Comparison of ENCODE assay signal across 8 mouse cellular contexts in genomic region chr6:83136881-83137575, GRCm38 (mm10). TPM values are rescaled to one million over a fixed set of nuclear protein-coding genes. Genes with fewer than 3 reads are reported as not detected.
DNase-seq lines count a peak whose midpoint lies in the region; ATAC-seq and TF ChIP-seq lines count a peak whose summit lies in the region.

No protein-coding gene starts in this region.

- ATAC-seq in embryonic facial prominence, embryonic 12.5 days (ENCODE audit: insufficient number of reproducible peaks, insufficient read depth, low FRiP score, low TSS enrichment): peak; percentile 85
- peak; percentile 80 for ATAC-seq in heart, embryonic 16.5 days (replicated peaks; ENCODE audit: extremely low read depth, insufficient read depth, low FRiP score)
- peak; percentile 41; the same call in 1 of the 2 replicates for ATAC-seq in megakaryocyte-erythroid progenitor cell, adult 5-6 weeks (replicated peaks; ENCODE audit: low FRiP score, low TSS enrichment, poor library complexity, severe bottlenecking)

- H3K4me1 ChIP-seq in spleen, adult 2 months (ENCODE audit: control insufficient read depth, insufficient read depth, insufficient read length): peaks cover 3% of the 10 kb centered on the region
- H3K4me1 ChIP-seq in embryonic facial prominence, embryonic 12.5 days: peaks cover 46% of the 10 kb centered on the region
- peaks cover 25% of the 10 kb centered on the region for H3K4me1 ChIP-seq in heart, embryonic 16.5 days (ENCODE audit: control insufficient read depth, insufficient read depth, low read length)
- peaks cover 31% of the 10 kb centered on the region for H3K4me1 ChIP-seq in testis, adult 2 months (ENCODE audit: control insufficient read depth, insufficient read depth, low read length)

- TF ChIP-seq CTCF in spleen, adult 2 months (IDR thresholded peaks at IDR 0.05; ENCODE audit: extremely low read depth, insufficient read depth, insufficient read length, insufficient replicate concordance): no peak
- TF ChIP-seq CTCF in testis, adult 2 months (IDR thresholded peaks at IDR 0.05; ENCODE audit: control insufficient read depth, insufficient read depth, insufficient replicate concordance, low read depth, low read length): no peak

- H3K36me3 ChIP-seq in spleen, adult 2 months (ENCODE audit: control insufficient read depth, insufficient read depth, low read length): no peaks in the 10 kb centered on the region
- no peaks in the 10 kb centered on the region for H3K36me3 ChIP-seq in embryonic facial prominence, embryonic 12.5 days
- no peaks in the 10 kb centered on the region for H3K36me3 ChIP-seq in heart, embryonic 16.5 days (ENCODE audit: control insufficient read depth, insufficient read depth)
- no peaks in the 10 kb centered on the region for H3K36me3 ChIP-seq in testis, adult 2 months (ENCODE audit: control insufficient read depth, insufficient read depth, low read length)

- peaks cover 13% of the 10 kb centered on the region for H3K27me3 ChIP-seq in spleen, adult 2 months (ENCODE audit: control insufficient read depth, insufficient read depth, low read length)
- H3K27me3 ChIP-seq in embryonic facial prominence, embryonic 12.5 days: 0 out of 2 replicates have a peak, but pooled peaks cover 5% of the 10 kb centered on the region
- H3K27me3 ChIP-seq in heart, embryonic 16.5 days (ENCODE audit: control insufficient read depth, insufficient read depth, low read length): no peaks in the 10 kb centered on the region
- H3K27me3 ChIP-seq in testis, adult 2 months (ENCODE audit: control insufficient read depth, insufficient read depth, low read length): no peaks in the 10 kb centered on the region

- DNase-seq in spleen, adult 2 months (ENCODE audit: low read depth in 1 of 2, low spot score in 2 of 2): no peak
- DNase-seq in spleen, postnatal 14 days (ENCODE audit: low spot score in 2 of 2): no peak
- DNase-seq in kidney, postnatal 25 days: peak; percentile 73 to 83
- DNase-seq in c-Kit-positive CD71-positive TER-119-positive erythroid progenitor cells, embryonic 14.5 days (ENCODE audit: low spot score): no peak

- TF ChIP-seq POLR2A in spleen, adult 2 months (IDR thresholded peaks at IDR 0.05; ENCODE audit: low read depth, low read length): no peak
- no peak for TF ChIP-seq POLR2A in testis, adult 2 months (IDR thresholded peaks at IDR 0.05; ENCODE audit: control insufficient read depth, low read depth, low read length)

- peak overlapping the region; percentile 37 for H3K27ac ChIP-seq in spleen, adult 2 months (ENCODE audit: insufficient read depth, low read length)
- peak overlapping the region; percentile 100 for H3K27ac ChIP-seq in embryonic facial prominence, embryonic 12.5 days
- peak overlapping the region; percentile 99 for H3K27ac ChIP-seq in heart, embryonic 16.5 days (ENCODE audit: low read length)
- peak overlapping the region; percentile 69 for H3K27ac ChIP-seq in testis, adult 2 months (ENCODE audit: control insufficient read depth, insufficient read depth, low read depth, low read length)

- no peaks in the 10 kb centered on the region for H3K9me3 ChIP-seq in embryonic facial prominence, embryonic 12.5 days
- H3K9me3 ChIP-seq in heart, embryonic 16.5 days (replicated peaks; ENCODE audit: control insufficient read depth, low read length): no peaks in the 10 kb centered on the region

- peak overlapping the region; percentile 70 for H3K4me2 ChIP-seq in embryonic facial prominence, embryonic 12.5 days (replicated peaks)
- H3K4me2 ChIP-seq in heart, embryonic 16.5 days (ENCODE audit: low read depth, low read length): peak overlapping the region; percentile 81

- peak overlapping the region; percentile 45; the same call in 1 of the 2 replicates for H3K4me3 ChIP-seq in spleen, adult 2 months (ENCODE audit: extremely low read depth, insufficient read depth, insufficient read length)
- peak overlapping the region; percentile 51 for H3K4me3 ChIP-seq in embryonic facial prominence, embryonic 12.5 days
- H3K4me3 ChIP-seq in heart, embryonic 16.5 days (ENCODE audit: low read length): peak overlapping the region; percentile 68
- H3K4me3 ChIP-seq in testis, adult 2 months (ENCODE audit: control insufficient read depth, low read depth, low read length): peak overlapping the region; percentile 59

- peak overlapping the region; percentile 83 for H3K9ac ChIP-seq in embryonic facial prominence, embryonic 12.5 days
- H3K9ac ChIP-seq in heart, embryonic 16.5 days (ENCODE audit: low read length): peak overlapping the region; percentile 94

- WGBS in spleen, adult 2 months: 10% methylated on average over 26 of the region's 26 CpGs
- WGBS in embryonic facial prominence, embryonic 12.5 days: 1% methylated on average over 26 of the region's 26 CpGs
- WGBS in heart, embryonic 16.5 days: under 1% methylated on average over 26 of the region's 26 CpGs

RNA-seq across cellular contexts. Expression of gene Rtkn, which starts 1.8 kb away (rescaled TPM):
- 3.6 and 5.7 TPM in 2 replicates for polyA plus RNA-seq in spleen, adult 2 months (2012; rRNA removed)
- 51.3 and 54.6 TPM in 2 replicates for polyA plus RNA-seq in embryonic facial prominence, embryonic 12.5 days (2016; fragmentation: Nextera tagmentation; extraction: Ambion mirVana)
- polyA plus RNA-seq in heart, embryonic 16.5 days (2015; fragmentation: Nextera tagmentation; extraction: Ambion mirVana): 21.1 and 26.0 TPM in 2 replicates
- total RNA-seq in megakaryocyte-erythroid progenitor cell, adult 5-6 weeks (2014; fragmentation: Nextera tagmentation): 0.49 TPM in 1 of 2 replicates, not detected in the other
- 0.42 TPM in 1 of 2 replicates, not detected in the other for total RNA-seq in megakaryocyte-erythroid progenitor cell, adult 5-6 weeks (2017)
- polyA plus RNA-seq in testis, adult 2 months (2012; rRNA removed): 13.2 and 19.2 TPM in 2 replicates

RNA-seq across cellular contexts. Expression of gene Ino80b, which starts 11.8 kb away (rescaled TPM):
- 27.1 and 53.4 TPM in 2 replicates for polyA plus RNA-seq in spleen, adult 2 months (2012; rRNA removed)
- 17.9 and 21.4 TPM in 2 replicates for polyA plus RNA-seq in embryonic facial prominence, embryonic 12.5 days (2016; fragmentation: Nextera tagmentation; extraction: Ambion mirVana)
- 7.4 and 8.1 TPM in 2 replicates for polyA plus RNA-seq in heart, embryonic 16.5 days (2015; fragmentation: Nextera tagmentation; extraction: Ambion mirVana)
- total RNA-seq in megakaryocyte-erythroid progenitor cell, adult 5-6 weeks (2014; fragmentation: Nextera tagmentation): 11.2 and 20.1 TPM in 2 replicates
- 28.8 and 32.8 TPM in 2 replicates for total RNA-seq in megakaryocyte-erythroid progenitor cell, adult 5-6 weeks (2017)
- 35.0 and 50.6 TPM in 2 replicates for polyA plus RNA-seq in testis, adult 2 months (2012; rRNA removed)

RNA-seq across cellular contexts. Expression of gene Wbp1, which starts 15.7 kb away (rescaled TPM):
- 83.4 and 95.3 TPM in 2 replicates for polyA plus RNA-seq in spleen, adult 2 months (2012; rRNA removed)
- polyA plus RNA-seq in embryonic facial prominence, embryonic 12.5 days (2016; fragmentation: Nextera tagmentation; extraction: Ambion mirVana): 193 and 204 TPM in 2 replicates
- 96.1 and 98.3 TPM in 2 replicates for polyA plus RNA-seq in heart, embryonic 16.5 days (2015; fragmentation: Nextera tagmentation; extraction: Ambion mirVana)
- 29.1 and 56.6 TPM in 2 replicates for total RNA-seq in megakaryocyte-erythroid progenitor cell, adult 5-6 weeks (2014; fragmentation: Nextera tagmentation)
- 61.5 and 75.1 TPM in 2 replicates for total RNA-seq in megakaryocyte-erythroid progenitor cell, adult 5-6 weeks (2017)
- polyA plus RNA-seq in testis, adult 2 months (2012; rRNA removed): 53.0 and 63.3 TPM in 2 replicates

RNA-seq across cellular contexts. Expression of gene Wdr54, which starts 19.2 kb away (rescaled TPM):
- 0.77 and 1.6 TPM in 2 replicates for polyA plus RNA-seq in spleen, adult 2 months (2012; rRNA removed)
- polyA plus RNA-seq in embryonic facial prominence, embryonic 12.5 days (2016; fragmentation: Nextera tagmentation; extraction: Ambion mirVana): 10.0 and 11.3 TPM in 2 replicates
- 3.8 and 5.4 TPM in 2 replicates for polyA plus RNA-seq in heart, embryonic 16.5 days (2015; fragmentation: Nextera tagmentation; extraction: Ambion mirVana)
- total RNA-seq in megakaryocyte-erythroid progenitor cell, adult 5-6 weeks (2014; fragmentation: Nextera tagmentation): 4.5 TPM in 1 of 2 replicates, not detected in the other
- total RNA-seq in megakaryocyte-erythroid progenitor cell, adult 5-6 weeks (2017): not detected in 2 replicates
- 129 and 133 TPM in 2 replicates for polyA plus RNA-seq in testis, adult 2 months (2012; rRNA removed)

RNA-seq across cellular contexts. Expression of gene 1700003E16Rik, which starts 19.2 kb away (rescaled TPM):
- polyA plus RNA-seq in spleen, adult 2 months (2012; rRNA removed): 0.04 and 0.05 TPM in 2 replicates
- polyA plus RNA-seq in embryonic facial prominence, embryonic 12.5 days (2016; fragmentation: Nextera tagmentation; extraction: Ambion mirVana): 2.8 and 2.9 TPM in 2 replicates
- 1.5 and 2.2 TPM in 2 replicates for polyA plus RNA-seq in heart, embryonic 16.5 days (2015; fragmentation: Nextera tagmentation; extraction: Ambion mirVana)
- total RNA-seq in megakaryocyte-erythroid progenitor cell, adult 5-6 weeks (2014; fragmentation: Nextera tagmentation): 0.52 TPM in 1 of 2 replicates, not detected in the other
- total RNA-seq in megakaryocyte-erythroid progenitor cell, adult 5-6 weeks (2017): not detected in 2 replicates
- 604 and 651 TPM in 2 replicates for polyA plus RNA-seq in testis, adult 2 months (2012; rRNA removed)

Comparison
In these comparisons a context has a peak if more than half of its experiments do, and no peak if none do; other contexts are left out.
1. DNase-seq: peak in kidney, postnatal 25 days (2 of 2); none in spleen, adult 2 months (0 of 2), spleen, postnatal 14 days (0 of 2) and c-Kit-positive CD71-positive TER-119-positive erythroid progenitor cells, embryonic 14.5 days (single experiment).
2. H3K27ac ChIP-seq: peak in every context shown above with its lines; median percentile 100 in embryonic facial prominence, embryonic 12.5 days; 99 in heart, embryonic 16.5 days; 69 in testis, adult 2 months; 37 in spleen, adult 2 months.
3. Peak in every context shown above with its lines, with median percentiles within 50 percentile points of each other: H3K4me3 ChIP-seq and ATAC-seq.